Mouse (Mus musculus): ENCODE data around the gene Fkbp6. TPM values are rescaled to one million over a fixed set of nuclear protein-coding genes. Genes with fewer than 3 reads are reported as not detected.

The Fkbp6 gene
- not detected in 2 replicates for total RNA-seq (2014; fragmentation: Nextera tagmentation)
- not detected in 2 replicates for total RNA-seq (2017)
- not detected in 2 replicates for polyA plus RNA-seq (2012)

- H3K4me3 ChIP-seq (ENCODE audit: low read depth, low read length), result no peak within 1 kb of the TSS
- peaks cover 22% of the 10 kb centered on the region; the same call in 1 of the 2 replicates for H3K27me3 ChIP-seq (ENCODE audit: insufficient read depth, low read length)
- no peak for DNase-seq (ENCODE audit: low spot score)
- ATAC-seq (ENCODE audit: extremely low read depth, insufficient number of reproducible peaks, low FRiP score, poor library complexity, severe bottlenecking), result no peak
- H3K4me1 ChIP-seq (ENCODE audit: insufficient read depth, low read depth, low read length), result no peaks in the 10 kb centered on the region
- no peak for TF ChIP-seq GATA2 (IDR thresholded peaks at IDR 0.05; ENCODE audit: borderline replicate concordance, low read depth, low read length)
- no peak for TF ChIP-seq CTCF (IDR thresholded peaks at IDR 0.05; ENCODE audit: low read depth, low read length)
- TF ChIP-seq GATA1 (IDR thresholded peaks at IDR 0.05; ENCODE audit: borderline replicate concordance, low read length), result no peak
- TF ChIP-seq POLR2AphosphoS5 (IDR thresholded peaks at IDR 0.05; ENCODE audit: insufficient replicate concordance, low read depth, low read length), result no peak
- TF ChIP-seq TAL1 (conservative IDR thresholded peaks at IDR 0.05; ENCODE audit: low read depth, low read length), result no peak
- H3K36me3 ChIP-seq (replicated peaks), result no peaks in the 10 kb centered on the region
- H3K9me3 ChIP-seq (replicated peaks), result no peaks in the 10 kb centered on the region
These were observed at the start of gene Fkbp6 for GRCm38 (mm10) chr5:135349862-135350261. TSS of gene Fkbp6 (minus strand) at chr5:135350044.

DNA sequence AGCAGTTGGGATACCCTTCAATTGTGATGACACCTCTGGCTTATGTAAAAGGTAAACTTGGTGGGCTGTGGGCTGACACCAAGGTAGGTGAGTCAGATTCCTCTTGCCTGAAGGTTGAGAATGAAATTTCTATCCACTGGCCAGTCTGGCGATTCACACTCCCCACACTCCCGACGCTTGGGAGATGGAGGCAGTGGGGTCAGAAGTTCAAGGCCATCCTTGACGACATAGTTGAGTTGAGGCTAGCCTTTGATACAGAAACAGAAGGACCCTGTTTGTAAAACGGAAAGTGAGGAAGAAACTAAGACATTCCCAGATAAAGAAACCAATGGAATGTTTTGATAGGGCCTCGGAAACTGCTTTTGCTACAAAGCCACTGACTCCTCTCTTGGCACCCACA lies 49.5 kb upstream of the Fkbp6 start:
- no peak for ATAC-seq (ENCODE audit: extremely low read depth, insufficient number of reproducible peaks, low FRiP score, poor library complexity, severe bottlenecking)
- peaks cover 16% of the 10 kb centered on the region for H3K4me1 ChIP-seq (ENCODE audit: insufficient read depth, low read depth, low read length)
- H3K4me3 ChIP-seq (ENCODE audit: low read depth, low read length), result no peak overlapping the region
- no peaks in the 10 kb centered on the region for H3K36me3 ChIP-seq (replicated peaks)
- H3K9me3 ChIP-seq (replicated peaks), result no peaks in the 10 kb centered on the region
- no peak for TF ChIP-seq GATA2 (IDR thresholded peaks at IDR 0.05; ENCODE audit: borderline replicate concordance, low read depth, low read length)
- no peak for TF ChIP-seq TAL1 (conservative IDR thresholded peaks at IDR 0.05; ENCODE audit: low read depth, low read length)
- no peak for TF ChIP-seq CTCF (IDR thresholded peaks at IDR 0.05; ENCODE audit: low read depth, low read length)
- no peak for TF ChIP-seq POLR2AphosphoS5 (IDR thresholded peaks at IDR 0.05; ENCODE audit: insufficient replicate concordance, low read depth, low read length)
- TF ChIP-seq GATA1 (IDR thresholded peaks at IDR 0.05; ENCODE audit: borderline replicate concordance, low read length), result no peak
- H3K27me3 ChIP-seq (ENCODE audit: insufficient read depth, low read length), result peaks cover 8% of the 10 kb centered on the region
- no peak for DNase-seq (ENCODE audit: low spot score)

GRCm38 (mm10) chr5:135395826-135396225 lies 46.0 kb upstream of the Fkbp6 start:
- DNase-seq (ENCODE audit: low spot score) (no peak), ATAC-seq (ENCODE audit: extremely low read depth, insufficient number of reproducible peaks, low FRiP score, poor library complexity, severe bottlenecking) (no peak)
- H3K27me3 ChIP-seq (ENCODE audit: insufficient read depth, low read length), result peaks cover 6% of the 10 kb centered on the region; the same call in 1 of the 2 replicates
- H3K9me3 ChIP-seq (replicated peaks), result no peaks in the 10 kb centered on the region
- TF ChIP-seq CTCF (IDR thresholded peaks at IDR 0.05; ENCODE audit: low read depth, low read length) (peak; percentile 55), POLR2AphosphoS5 (IDR thresholded peaks at IDR 0.05; ENCODE audit: insufficient replicate concordance, low read depth, low read length) (no peak)
- peaks cover 19% of the 10 kb centered on the region for H3K36me3 ChIP-seq (replicated peaks)
- H3K4me3 ChIP-seq (ENCODE audit: low read depth, low read length), result no peak overlapping the region
- H3K4me1 ChIP-seq (ENCODE audit: insufficient read depth, low read depth, low read length), result peaks cover 41% of the 10 kb centered on the region

DNA sequence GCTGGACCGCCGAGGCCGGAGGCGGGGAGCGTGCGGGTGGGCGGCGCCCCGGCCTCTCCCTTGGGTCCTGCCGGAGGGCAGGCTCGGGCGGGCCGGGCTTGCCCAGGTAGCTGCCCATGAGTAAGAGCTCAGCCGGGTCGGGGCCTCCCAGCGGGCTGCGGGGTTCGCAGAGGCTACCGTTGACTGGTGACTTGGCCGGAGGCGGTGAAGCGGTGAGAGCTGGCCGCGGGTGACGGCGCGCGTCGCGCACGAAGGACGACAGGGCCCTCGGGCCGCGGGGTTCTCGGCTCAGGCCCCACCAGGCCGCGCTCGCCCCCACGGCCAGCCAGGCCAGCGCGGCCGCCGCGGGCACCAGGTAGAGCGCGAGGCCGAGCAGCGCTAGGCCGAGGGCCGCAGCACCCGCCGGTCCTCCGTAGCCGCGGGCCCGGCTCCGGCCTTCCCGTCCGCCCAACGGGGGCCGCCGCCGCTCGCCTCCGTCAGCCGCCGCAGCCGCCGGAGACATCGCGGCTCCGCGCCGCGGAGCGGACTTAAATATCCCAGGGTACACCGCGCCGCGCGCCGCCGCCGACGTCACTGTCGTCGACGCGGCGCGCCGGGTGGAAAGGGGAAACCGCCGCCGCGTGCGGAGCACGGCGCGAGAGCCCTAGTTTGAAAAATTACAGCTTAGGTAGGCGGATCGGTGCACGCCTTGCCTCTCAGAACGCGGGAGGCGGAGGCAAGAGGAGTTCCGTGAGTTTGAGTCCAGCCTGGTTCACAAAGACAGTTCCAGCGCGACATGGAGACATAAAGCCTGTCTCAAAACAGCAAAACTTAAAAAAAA lies 44.4 kb upstream of the Fkbp6 start, which contains the start of gene Pom121:
Gene Pom121, minus strand, starts transcription at position 543 of the 820 bp plus-strand sequence.
- H3K36me3 ChIP-seq (replicated peaks), result peaks cover 36% of the 10 kb centered on the region
- DNase-seq (ENCODE audit: low spot score) (peak; percentile 80), ATAC-seq (ENCODE audit: extremely low read depth, insufficient number of reproducible peaks, low FRiP score, poor library complexity, severe bottlenecking) (peak; percentile 58)
- H3K27me3 ChIP-seq (ENCODE audit: insufficient read depth, low read length), result peaks cover 6% of the 10 kb centered on the region; the same call in 1 of the 2 replicates
- TF ChIP-seq CTCF (IDR thresholded peaks at IDR 0.05; ENCODE audit: low read depth, low read length), result no peak
- TF ChIP-seq GATA1 (IDR thresholded peaks at IDR 0.05; ENCODE audit: borderline replicate concordance, low read length), result no peak
- no peak for TF ChIP-seq POLR2AphosphoS5 (IDR thresholded peaks at IDR 0.05; ENCODE audit: insufficient replicate concordance, low read depth, low read length)
- TF ChIP-seq TAL1 (conservative IDR thresholded peaks at IDR 0.05; ENCODE audit: low read depth, low read length), result no peak
- no peak for TF ChIP-seq GATA2 (IDR thresholded peaks at IDR 0.05; ENCODE audit: borderline replicate concordance, low read depth, low read length)
- peaks cover 46% of the 10 kb centered on the region for H3K4me1 ChIP-seq (ENCODE audit: insufficient read depth, low read depth, low read length)
- H3K4me3 ChIP-seq (ENCODE audit: low read depth, low read length), result peak within 1 kb of the TSS; percentile 94
- H3K9me3 ChIP-seq (replicated peaks), result no peaks in the 10 kb centered on the region

GRCm38 (mm10) chr5:135383771-135384170 lies 33.9 kb upstream of the Fkbp6 start:
- H3K4me1 ChIP-seq (ENCODE audit: insufficient read depth, low read depth, low read length), result peaks cover 23% of the 10 kb centered on the region
- no peaks in the 10 kb centered on the region for H3K9me3 ChIP-seq (replicated peaks)
- no peak overlapping the region for H3K4me3 ChIP-seq (ENCODE audit: low read depth, low read length)
- TF ChIP-seq POLR2AphosphoS5 (IDR thresholded peaks at IDR 0.05; ENCODE audit: insufficient replicate concordance, low read depth, low read length) (no peak), TAL1 (conservative IDR thresholded peaks at IDR 0.05; ENCODE audit: low read depth, low read length) (no peak), GATA2 (IDR thresholded peaks at IDR 0.05; ENCODE audit: borderline replicate concordance, low read depth, low read length) (no peak), CTCF (IDR thresholded peaks at IDR 0.05; ENCODE audit: low read depth, low read length) (no peak), GATA1 (IDR thresholded peaks at IDR 0.05; ENCODE audit: borderline replicate concordance, low read length) (no peak)
- ATAC-seq (ENCODE audit: extremely low read depth, insufficient number of reproducible peaks, low FRiP score, poor library complexity, severe bottlenecking) (no peak), DNase-seq (ENCODE audit: low spot score) (no peak)
- peaks cover 97% of the 10 kb centered on the region for H3K36me3 ChIP-seq (replicated peaks)
- no peaks in the 10 kb centered on the region for H3K27me3 ChIP-seq (ENCODE audit: insufficient read depth, low read length)

- DNase-seq (ENCODE audit: low spot score) (no peak), ATAC-seq (ENCODE audit: extremely low read depth, insufficient number of reproducible peaks, low FRiP score, poor library complexity, severe bottlenecking) (no peak)
- Histone ChIP-seq H3K4me1 (ENCODE audit: insufficient read depth, low read depth, low read length) (peaks cover 26% of the 10 kb centered on the region), H3K9me3 (replicated peaks) (no peaks in the 10 kb centered on the region), H3K36me3 (replicated peaks) (peaks cover 97% of the 10 kb centered on the region), H3K27me3 (ENCODE audit: insufficient read depth, low read length) (no peaks in the 10 kb centered on the region), H3K4me3 (ENCODE audit: low read depth, low read length) (no peak overlapping the region)
- no peak for TF ChIP-seq GATA2 (IDR thresholded peaks at IDR 0.05; ENCODE audit: borderline replicate concordance, low read depth, low read length)
- no peak for TF ChIP-seq TAL1 (conservative IDR thresholded peaks at IDR 0.05; ENCODE audit: low read depth, low read length)
- TF ChIP-seq GATA1 (IDR thresholded peaks at IDR 0.05; ENCODE audit: borderline replicate concordance, low read length), result no peak
- no peak for TF ChIP-seq CTCF (IDR thresholded peaks at IDR 0.05; ENCODE audit: low read depth, low read length)
- no peak for TF ChIP-seq POLR2AphosphoS5 (IDR thresholded peaks at IDR 0.05; ENCODE audit: insufficient replicate concordance, low read depth, low read length)
These were observed 32.9 kb upstream of the Fkbp6 start for GRCm38 (mm10) chr5:135382746-135383145.
